Mouse (Mus musculus): ENCODE results near the gene Grin1. TPM values are rescaled to one million over a fixed set of nuclear protein-coding genes. Genes with fewer than 3 reads are reported as not detected.

Grin1 gene
- polyA plus RNA-seq, 1 experiment from 2014 or later, result 1.0 TPM

GRCm38 (mm10) chr2:25291184-25292053 is 27.6 kb downstream of the Grin1 start:
- H3K9me3 ChIP-seq, result no peaks in the 10 kb centered on the region
- no peaks in the 10 kb centered on the region for H3K36me3 ChIP-seq
- 6% methylated on average over 32 of the region's 32 CpGs for WGBS
- peaks cover 13% of the 10 kb centered on the region for H3K4me1 ChIP-seq
- H3K4me3 ChIP-seq, result peak overlapping the region; percentile 6; the same call in 1 of the 2 replicates
- 0 out of 2 replicates have a peak overlapping the region, but pooled peaks have one; percentile 30 for H3K9ac ChIP-seq
- H3K27ac ChIP-seq, result no peak overlapping the region
- peak overlapping the region; percentile 49 for H3K4me2 ChIP-seq (replicated peaks)
- no peak for ATAC-seq (ENCODE audit: insufficient number of reproducible peaks, insufficient read depth, low FRiP score, low TSS enrichment)
- H3K27me3 ChIP-seq, result peaks cover 92% of the 10 kb centered on the region

- under 1% methylated on average over 18 of the region's 18 CpGs for WGBS
- Histone ChIP-seq H3K4me2 (replicated peaks) (peak overlapping the region; percentile 32), H3K9me3 (no peaks in the 10 kb centered on the region), H3K27me3 (peaks cover 87% of the 10 kb centered on the region), H3K9ac (no peak overlapping the region), H3K27ac (no peak overlapping the region), H3K4me3 (peak overlapping the region; percentile 11; the same call in 1 of the 2 replicates), H3K4me1 (peaks cover 13% of the 10 kb centered on the region), H3K36me3 (peaks cover 6% of the 10 kb centered on the region)
- no peak for ATAC-seq (ENCODE audit: insufficient number of reproducible peaks, insufficient read depth, low FRiP score, low TSS enrichment)
Observed at GRCm38 (mm10) chr2:25290816-25291130, 28.2 kb downstream of the Grin1 start.

GRCm38 (mm10) chr2:25290101-25290815 is 28.7 kb downstream of the Grin1 start:
- no peaks in the 10 kb centered on the region for H3K9me3 ChIP-seq
- peak overlapping the region; percentile 32 for H3K4me2 ChIP-seq (replicated peaks)
- no peak overlapping the region for H3K27ac ChIP-seq
- 1% methylated on average over 54 of the region's 54 CpGs for WGBS
- no peak overlapping the region for H3K9ac ChIP-seq
- H3K36me3 ChIP-seq, result peaks cover 11% of the 10 kb centered on the region
- peaks cover 13% of the 10 kb centered on the region for H3K4me1 ChIP-seq
- ATAC-seq (ENCODE audit: insufficient number of reproducible peaks, insufficient read depth, low FRiP score, low TSS enrichment), result no peak
- H3K27me3 ChIP-seq, result peaks cover 84% of the 10 kb centered on the region
- peak overlapping the region; percentile 11; the same call in 1 of the 2 replicates for H3K4me3 ChIP-seq

- no peak within 1 kb of the TSS for H3K9ac ChIP-seq
- WGBS, result 5% methylated on average over 11 of the region's 11 CpGs
- H3K4me3 ChIP-seq, result peak within 1 kb of the TSS; percentile 11; the same call in 1 of the 2 replicates
- H3K27ac ChIP-seq, result no peak within 1 kb of the TSS
- peaks cover 13% of the 10 kb centered on the region for H3K4me1 ChIP-seq
- H3K36me3 ChIP-seq, result peaks cover 17% of the 10 kb centered on the region
- no peak for ATAC-seq (ENCODE audit: insufficient number of reproducible peaks, insufficient read depth, low FRiP score, low TSS enrichment)
- H3K4me2 ChIP-seq (replicated peaks), result peak within 1 kb of the TSS; percentile 32
- no peaks in the 10 kb centered on the region for H3K9me3 ChIP-seq
- H3K27me3 ChIP-seq, result peaks cover 78% of the 10 kb centered on the region
Observed at GRCm38 (mm10) chr2:25289651-25290050, 29.3 kb downstream of the Grin1 start, which contains the start of gene Lrrc26. Gene Lrrc26, plus strand, starts transcription at chr2:25289915.

GRCm38 (mm10) chr2:25288734-25289345 is 30.1 kb downstream of the Grin1 start:
- 83% methylated on average over 7 of the region's 7 CpGs for WGBS

GRCm38 (mm10) chr2:25287927-25288649 is 30.9 kb downstream of the Grin1 start, which contains the start of gene Tmem210:
Gene Tmem210, plus strand, starts transcription at chr2:25288145.
- Histone ChIP-seq H3K9me3 (no peaks in the 10 kb centered on the region), H3K9ac (no peak within 1 kb of the TSS), H3K27ac (no peak within 1 kb of the TSS), H3K4me3 (no peak within 1 kb of the TSS), H3K36me3 (peaks cover 31% of the 10 kb centered on the region), H3K27me3 (peaks cover 62% of the 10 kb centered on the region), H3K4me1 (peaks cover 13% of the 10 kb centered on the region), H3K4me2 (replicated peaks) (no peak within 1 kb of the TSS)
- no peak for ATAC-seq (ENCODE audit: insufficient number of reproducible peaks, insufficient read depth, low FRiP score, low TSS enrichment)
- WGBS, result 81% methylated on average over 6 of the region's 6 CpGs

More at GRCm38 (mm10) chr2:25288734-25289345, 30.1 kb downstream of the Grin1 start:
- Histone ChIP-seq H3K36me3 (peaks cover 24% of the 10 kb centered on the region), H3K4me2 (replicated peaks) (no peak overlapping the region), H3K9ac (no peak overlapping the region), H3K27ac (no peak overlapping the region), H3K27me3 (peaks cover 70% of the 10 kb centered on the region), H3K9me3 (no peaks in the 10 kb centered on the region), H3K4me3 (no peak overlapping the region), H3K4me1 (peaks cover 13% of the 10 kb centered on the region)
- no peak for ATAC-seq (ENCODE audit: insufficient number of reproducible peaks, insufficient read depth, low FRiP score, low TSS enrichment)

- H3K9me3 ChIP-seq, result no peaks in the 10 kb centered on the region
- H3K27ac ChIP-seq, result no peak overlapping the region
- H3K4me1 ChIP-seq, result peaks cover 10% of the 10 kb centered on the region; the same call in 1 of the 2 replicates
- peaks cover 51% of the 10 kb centered on the region for H3K27me3 ChIP-seq
- ATAC-seq (ENCODE audit: insufficient number of reproducible peaks, insufficient read depth, low FRiP score, low TSS enrichment), result no peak
- H3K36me3 ChIP-seq, result peaks cover 42% of the 10 kb centered on the region
- no peak overlapping the region for H3K9ac ChIP-seq
- no peak overlapping the region for H3K4me2 ChIP-seq (replicated peaks)
- 51% methylated on average over 7 of the region's 7 CpGs for WGBS
- no peak overlapping the region for H3K4me3 ChIP-seq
Observed at GRCm38 (mm10) chr2:25286837-25287636, 31.9 kb downstream of the Grin1 start.

GRCm38 (mm10) chr2:25286314-25286713 is 32.7 kb downstream of the Grin1 start:
- Histone ChIP-seq H3K27me3 (peaks cover 44% of the 10 kb centered on the region), H3K27ac (peak overlapping the region; percentile 60; the same call in 1 of the 2 replicates), H3K36me3 (peaks cover 46% of the 10 kb centered on the region), H3K9ac (no peak overlapping the region), H3K4me1 (peaks cover 10% of the 10 kb centered on the region; the same call in 1 of the 2 replicates), H3K4me2 (replicated peaks) (no peak overlapping the region), H3K9me3 (no peaks in the 10 kb centered on the region), H3K4me3 (no peak overlapping the region)
- no peak for ATAC-seq (ENCODE audit: insufficient number of reproducible peaks, insufficient read depth, low FRiP score, low TSS enrichment)
- WGBS, result 63% methylated on average over 1 of the region's 1 CpGs

GRCm38 (mm10) chr2:25285551-25285950 is 33.4 kb downstream of the Grin1 start:
- Histone ChIP-seq H3K4me3 (no peak overlapping the region), H3K4me2 (replicated peaks) (no peak overlapping the region), H3K4me1 (peaks cover 7% of the 10 kb centered on the region; the same call in 1 of the 2 replicates), H3K9me3 (no peaks in the 10 kb centered on the region), H3K27me3 (peaks cover 37% of the 10 kb centered on the region), H3K27ac (no peak overlapping the region), H3K36me3 (peaks cover 53% of the 10 kb centered on the region), H3K9ac (no peak overlapping the region)
- 83% methylated on average over 2 of the region's 2 CpGs for WGBS
- no peak for ATAC-seq (ENCODE audit: insufficient number of reproducible peaks, insufficient read depth, low FRiP score, low TSS enrichment)

Measured in embryonic facial prominence, embryonic 12.5 days (tissue).